Mouse (Mus musculus) embryonic facial prominence, embryonic 10.5 days (tissue): Measurements from ENCODE around the gene Myoz1. TPM values are rescaled to one million over a fixed set of nuclear protein-coding genes. Genes with fewer than 3 reads are reported as not detected.

Experiments
- DNase-seq: peaks from one replicate; pipeline ENCODE4 v3.0.0-alpha.2; 2017; ENCODE audit warnings: low spot score
- H3K27ac ChIP-seq: fragments of 300-500 bp; sonication (generic); replicated peaks from 2 replicates; pipeline ENCODE4 v1.5.1; 2016; ENCODE audit warnings: mild to moderate bottlenecking
- H3K27me3 ChIP-seq: fragments of 300-500 bp; sonication (generic); replicated peaks from 2 replicates; pipeline ENCODE4 v1.6.1; 2016; ENCODE audit warnings: low read depth, mild to moderate bottlenecking; ENCODE audit not compliant: poor library complexity, severe bottlenecking
- H3K36me3 ChIP-seq: fragments of 300-500 bp; sonication (generic); replicated peaks from 2 replicates; pipeline ENCODE4 v1.6.1; 2016; ENCODE audit warnings: mild to moderate bottlenecking, moderate library complexity
- H3K4me1 ChIP-seq: fragments of 300-500 bp; sonication (generic); 2 replicates; pipeline ENCODE4 v1.6.1; 2016
- H3K4me3 ChIP-seq: fragments of 300-500 bp; sonication (generic); 2 replicates; pipeline ENCODE4 v1.5.1; 2016; ENCODE audit warnings: mild to moderate bottlenecking, moderate library complexity
- H3K9me3 ChIP-seq: fragments of 300-500 bp; sonication (generic); 2 replicates; pipeline ENCODE4 v1.6.1; 2016; ENCODE audit warnings: mild to moderate bottlenecking
- WGBS: fragments of 180-500 bp; shearing (Covaris S2); methylation state at CpG from one replicate; pipeline ENCODE4 v1.1.7; 2016; 5-methylcytosine and 5-hydroxymethylcytosine counted together
- microRNA-seq: library from miRNA; unstranded; fragments of <30 nt; microRNA quantifications from one replicate; pipeline ENCODE4, GENCODE M21; 2017
- polyA plus RNA-seq: library from polyadenylated mRNA; unstranded; fragments of >200 nt; fragmentation: Nextera tagmentation; extraction: Ambion mirVana; gene quantifications from 2 replicates; pipeline ENCODE4 v1.2.1, GENCODE M21; 2016

The Myoz1 gene
- polyA plus RNA-seq, 1 experiment from 2014 or later, result 0.71 TPM

- no peak overlapping the region for H3K27ac ChIP-seq
- H3K9me3 ChIP-seq, result no peaks in the 10 kb centered on the region
- DNase-seq, result no peak
- H3K4me3 ChIP-seq, result no peak overlapping the region
- H3K27me3 ChIP-seq, result no peaks in the 10 kb centered on the region
- H3K36me3 ChIP-seq, result peaks cover 10% of the 10 kb centered on the region
- H3K4me1 ChIP-seq, result peaks cover 11% of the 10 kb centered on the region
- WGBS, result 90% methylated on average over 2 of the region's 2 CpGs
Observed at GRCm38 (mm10) chr14:20599542-20599941, 56.8 kb downstream of the Myoz1 start.

Small RNA genes lying within 50 kb of the gene (microRNA-seq; reads per million reads assigned to microRNA genes)
- 1.5 reads per million for gene Mir6946

Other genes with a start within 250 kb of the Myoz1 start
- 0.47 and 1.1 TPM in 2 replicates for gene Cfap70, start 204.3 kb downstream of the Myoz1 start, polyA plus RNA-seq
- gene Anxa7, start 176.4 kb downstream of the Myoz1 start, polyA plus RNA-seq, result 22.7 and 27.0 TPM in 2 replicates
- gene Mss51, start 159.6 kb downstream of the Myoz1 start, polyA plus RNA-seq, result 0.67 and 1.3 TPM in 2 replicates
- 43.4 and 46.3 TPM in 2 replicates for gene Ppp3cb, start 110.0 kb downstream of the Myoz1 start, polyA plus RNA-seq
- gene Usp54, start 15.5 kb downstream of the Myoz1 start, polyA plus RNA-seq, result 13.4 and 15.2 TPM in 2 replicates
- gene Synpo2l, start 11.8 kb upstream of the Myoz1 start, polyA plus RNA-seq, result 0.50 and 0.54 TPM in 2 replicates
- 117 and 120 TPM in 2 replicates for gene Sec24c, start 17.8 kb upstream of the Myoz1 start, polyA plus RNA-seq
- 20.2 and 20.9 TPM in 2 replicates for gene Fut11, start 38.4 kb upstream of the Myoz1 start, polyA plus RNA-seq
- 253 and 263 TPM in 2 replicates for gene Chchd1, start 46.5 kb upstream of the Myoz1 start, polyA plus RNA-seq
- gene Zswim8, start 51.0 kb upstream of the Myoz1 start, polyA plus RNA-seq, result 34.2 and 36.3 TPM in 2 replicates
- gene Ndst2, start 78.0 kb upstream of the Myoz1 start, polyA plus RNA-seq, result 24.4 and 25.6 TPM in 2 replicates
- gene Camk2g, start 137.5 kb upstream of the Myoz1 start, polyA plus RNA-seq, result 43.9 and 50.6 TPM in 2 replicates
- gene Plau, start 180.1 kb upstream of the Myoz1 start, polyA plus RNA-seq, result 0.67 and 1.0 TPM in 2 replicates